Mouse (Mus musculus) forebrain, embryonic 11.5 days (tissue): Measurements from ENCODE around the gene Elmod2. TPM values are rescaled to one million over a fixed set of nuclear protein-coding genes. Genes with fewer than 3 reads are reported as not detected.
"Not testable (repeated sequence)": the region's sequence is repeated elsewhere in the genome, so short reads cannot be mapped to it uniquely, and the experiment has no call there.

Source experiments
- ATAC-seq: fragments of 200-750 bp; cut with Nextera tagmentation; replicated peaks from 2 replicates; pipeline ENCODE4 v1.8.0; 2017; ENCODE audit warnings: moderate TSS enrichment; ENCODE audit not compliant: low FRiP score
- DNase-seq: peaks from one replicate; pipeline ENCODE4 v3.0.0-alpha.2; 2017; ENCODE audit warnings: low spot score
- H3K27ac ChIP-seq: fragments of 300-500 bp; sonication (generic); 2 replicates; pipeline ENCODE4 v1.5.1; 2014; ENCODE audit warnings: low read depth, low read length
- H3K27me3 ChIP-seq: fragments of 300-500 bp; sonication (generic); 2 replicates; pipeline ENCODE4 v1.6.1; 2014; ENCODE audit warnings: mild to moderate bottlenecking, low read length, mixed read lengths; ENCODE audit not compliant: control insufficient read depth, insufficient read depth
- H3K36me3 ChIP-seq: fragments of 300-500 bp; sonication (generic); 2 replicates; pipeline ENCODE4 v1.6.1; 2014; ENCODE audit warnings: mild to moderate bottlenecking, low read length, moderate library complexity, mixed read lengths; ENCODE audit not compliant: control insufficient read depth, insufficient read depth
- H3K4me1 ChIP-seq: fragments of 300-500 bp; sonication (generic); replicated peaks from 2 replicates; pipeline ENCODE4 v1.6.1; 2014; ENCODE audit warnings: low read length, mixed read lengths; ENCODE audit not compliant: control insufficient read depth, insufficient read depth
- H3K4me2 ChIP-seq: fragments of 300-500 bp; sonication (generic); 2 replicates; pipeline ENCODE4 v1.6.1; 2014; ENCODE audit warnings: low read depth, mild to moderate bottlenecking, low read length, moderate library complexity, mixed read lengths; ENCODE audit not compliant: severe bottlenecking
- H3K4me3 ChIP-seq: fragments of 300-500 bp; sonication (generic); 2 replicates; pipeline ENCODE4 v1.5.1; 2014; ENCODE audit warnings: low read depth, low read length
- H3K9ac ChIP-seq: fragments of 300-500 bp; sonication (generic); 2 replicates; pipeline ENCODE4 v1.6.1; 2014; ENCODE audit warnings: low read length
- H3K9me3 ChIP-seq: fragments of 300-500 bp; sonication (generic); 2 replicates; pipeline ENCODE4 v1.6.1; 2016; ENCODE audit warnings: low read length, mixed read lengths; ENCODE audit not compliant: control insufficient read depth
- WGBS: fragments of 180-500 bp; shearing (Covaris S2); extraction: QIAGEN DNeasy Blood & Tissue Kit; methylation state at CpG from one replicate; pipeline ENCODE4 v1.1.7; 2014; 5-methylcytosine and 5-hydroxymethylcytosine counted together
- polyA plus RNA-seq: library from polyadenylated mRNA; unstranded; fragments of >200 nt; fragmentation: Nextera tagmentation; extraction: Ambion mirVana; gene quantifications from 2 replicates; pipeline ENCODE4 v1.2.1, GENCODE M21; 2014

Gene Elmod2
- polyA plus RNA-seq, 1 experiment from 2014 or later, result 33.8 TPM

DNA sequence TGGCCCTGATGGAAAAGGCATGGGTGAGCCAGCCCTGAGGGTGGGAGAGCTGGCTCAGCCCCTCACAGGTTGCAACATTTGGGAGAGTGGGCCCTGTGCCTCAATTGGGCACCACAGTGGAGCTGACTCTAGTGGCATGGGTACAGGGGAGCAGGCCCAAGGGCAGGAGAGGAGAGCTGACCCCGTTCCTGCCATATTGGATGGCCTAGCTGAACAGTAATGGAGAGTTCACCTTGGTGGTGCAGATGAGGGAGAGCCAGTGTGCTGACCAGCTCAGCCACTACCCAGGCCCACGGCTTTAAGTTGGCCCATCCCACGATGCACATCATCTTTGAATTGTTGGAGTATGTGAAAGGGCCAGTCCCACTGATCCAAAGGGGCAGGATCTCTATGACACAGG is 9.8 kb upstream of the Elmod2 start:
- 80% methylated on average over 3 of the region's 3 CpGs for WGBS
- Histone ChIP-seq H3K27ac (no peak overlapping the region), H3K4me2 (no peak overlapping the region), H3K4me1 (no peaks in the 10 kb centered on the region), H3K4me3 (no peak overlapping the region), H3K27me3 (no peaks in the 10 kb centered on the region), H3K9me3 (no peaks in the 10 kb centered on the region), H3K9ac (no peak overlapping the region), H3K36me3 (no peaks in the 10 kb centered on the region)
- ATAC-seq (no peak), DNase-seq (no peak)

DNA sequence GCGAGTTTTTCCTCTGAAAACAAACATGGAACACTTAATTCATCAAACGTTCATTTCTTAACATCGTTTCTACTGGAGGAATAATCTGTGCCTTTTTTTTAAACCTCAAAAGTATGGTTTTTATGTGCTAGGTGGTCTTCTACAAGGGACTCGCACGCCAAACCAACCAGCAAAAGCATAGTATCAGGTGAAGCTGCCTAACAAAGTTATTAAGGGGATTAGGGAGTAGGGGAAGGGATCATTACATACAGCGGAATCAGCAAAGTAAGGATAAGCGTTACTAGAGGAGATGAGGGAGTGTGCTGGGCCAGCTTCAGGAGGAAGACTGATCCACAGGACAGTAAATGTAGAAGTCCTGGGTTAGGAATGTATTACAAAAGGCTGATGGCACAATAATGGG is 578 bp upstream of the Elmod2 start:
- WGBS, result 5% methylated on average over 7 of the region's 7 CpGs
- no peak overlapping the region for H3K27ac ChIP-seq
- peaks cover 2% of the 10 kb centered on the region; the same call in 1 of the 2 replicates for H3K4me1 ChIP-seq
- peak; percentile 14; the same call in 1 of the 2 replicates for ATAC-seq
- H3K27me3 ChIP-seq, result no peaks in the 10 kb centered on the region
- no peaks in the 10 kb centered on the region for H3K36me3 ChIP-seq
- H3K9ac ChIP-seq, result peak overlapping the region; percentile 46; the same call in 1 of the 2 replicates
- DNase-seq, result no peak
- no peaks in the 10 kb centered on the region for H3K9me3 ChIP-seq
- peak overlapping the region; percentile 86 for H3K4me2 ChIP-seq
- H3K4me3 ChIP-seq, result peak overlapping the region; percentile 88

GRCm38 (mm10) chr8:83331567-83331898 is 753 bp downstream of the Elmod2 start:
- 10% methylated on average over 7 of the region's 7 CpGs for WGBS
- Histone ChIP-seq H3K4me3 (peak overlapping the region; percentile 88), H3K4me1 (peaks cover 2% of the 10 kb centered on the region; the same call in 1 of the 2 replicates), H3K9me3 (no peaks in the 10 kb centered on the region), H3K27me3 (no peaks in the 10 kb centered on the region), H3K4me2 (peak overlapping the region; percentile 86), H3K9ac (peak overlapping the region; percentile 88), H3K27ac (no peak overlapping the region), H3K36me3 (no peaks in the 10 kb centered on the region)
- DNase-seq, result no peak
- peak; percentile 3; the same call in 1 of the 2 replicates for ATAC-seq

DNA sequence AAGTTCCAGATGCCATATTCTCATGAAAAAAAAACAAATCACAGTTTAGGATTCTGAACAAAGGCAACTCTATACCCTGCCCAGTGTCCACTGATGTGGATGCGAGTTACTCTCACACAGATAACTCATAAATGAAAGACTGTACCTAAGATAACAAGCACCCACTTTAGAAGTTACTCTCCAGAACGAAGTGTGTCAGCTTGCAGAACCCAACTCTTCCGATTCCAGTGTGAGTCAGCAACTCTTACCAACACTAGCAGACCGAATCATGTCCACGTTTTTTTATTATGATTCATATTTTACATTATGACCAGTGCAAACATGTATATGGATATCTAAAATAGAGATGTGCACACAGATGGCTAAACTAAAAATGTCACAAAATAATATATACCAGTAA is 4.4 kb downstream of the Elmod2 start:
- H3K27ac ChIP-seq, result no peak overlapping the region
- ATAC-seq, result no peak
- peaks cover under 1% of the 10 kb centered on the region; the same call in 1 of the 2 replicates for H3K4me1 ChIP-seq
- H3K9ac ChIP-seq, result no peak overlapping the region
- WGBS, result 90% methylated on average over 5 of the region's 5 CpGs
- no peaks in the 10 kb centered on the region for H3K9me3 ChIP-seq
- no peak for DNase-seq
- no peaks in the 10 kb centered on the region for H3K36me3 ChIP-seq
- H3K27me3 ChIP-seq, result no peaks in the 10 kb centered on the region
- no peak overlapping the region for H3K4me2 ChIP-seq
- no peak overlapping the region for H3K4me3 ChIP-seq

- H3K4me3 ChIP-seq, result no peak overlapping the region
- ATAC-seq, result no peak
- no peaks in the 10 kb centered on the region for H3K9me3 ChIP-seq
- no peak overlapping the region for H3K27ac ChIP-seq
- 81% methylated on average over 2 of the region's 2 CpGs for WGBS
- no peaks in the 10 kb centered on the region for H3K4me1 ChIP-seq
- H3K4me2 ChIP-seq, result no peak overlapping the region
- H3K27me3 ChIP-seq, result no peaks in the 10 kb centered on the region
- H3K9ac ChIP-seq, result no peak overlapping the region
- H3K36me3 ChIP-seq, result no peaks in the 10 kb centered on the region
- DNase-seq, result no peak
These were observed 9.2 kb downstream of the Elmod2 start for GRCm38 (mm10) chr8:83323056-83323455.

DNA sequence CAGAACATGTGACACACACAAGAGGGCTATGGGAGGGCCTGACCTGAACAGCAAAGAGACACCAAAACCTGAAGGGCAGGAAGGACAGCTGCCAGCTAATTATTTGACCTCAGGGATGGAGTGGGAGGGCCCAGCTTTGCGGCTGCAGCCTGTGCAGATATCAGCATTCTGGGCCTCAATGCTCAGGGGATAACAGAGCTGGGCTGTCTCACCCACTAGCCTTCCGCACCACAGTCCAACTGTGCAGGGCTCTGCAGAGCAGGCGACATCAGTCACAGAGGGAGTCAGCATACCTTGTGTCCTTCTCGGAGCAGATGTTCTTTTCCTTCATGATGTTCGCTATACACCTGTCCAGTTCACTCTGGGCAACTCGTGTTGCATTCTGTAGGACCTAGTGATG is 9.9 kb downstream of the Elmod2 start:
- H3K36me3 ChIP-seq, result no peaks in the 10 kb centered on the region
- no peaks in the 10 kb centered on the region for H3K27me3 ChIP-seq
- no peak overlapping the region for H3K4me3 ChIP-seq
- no peaks in the 10 kb centered on the region for H3K9me3 ChIP-seq
- no peaks in the 10 kb centered on the region for H3K4me1 ChIP-seq
- no peak overlapping the region for H3K4me2 ChIP-seq
- ATAC-seq (no peak), DNase-seq (no peak)
- no peak overlapping the region for H3K27ac ChIP-seq
- 87% methylated on average over 6 of the region's 6 CpGs for WGBS
- no peak overlapping the region for H3K9ac ChIP-seq

DNA sequence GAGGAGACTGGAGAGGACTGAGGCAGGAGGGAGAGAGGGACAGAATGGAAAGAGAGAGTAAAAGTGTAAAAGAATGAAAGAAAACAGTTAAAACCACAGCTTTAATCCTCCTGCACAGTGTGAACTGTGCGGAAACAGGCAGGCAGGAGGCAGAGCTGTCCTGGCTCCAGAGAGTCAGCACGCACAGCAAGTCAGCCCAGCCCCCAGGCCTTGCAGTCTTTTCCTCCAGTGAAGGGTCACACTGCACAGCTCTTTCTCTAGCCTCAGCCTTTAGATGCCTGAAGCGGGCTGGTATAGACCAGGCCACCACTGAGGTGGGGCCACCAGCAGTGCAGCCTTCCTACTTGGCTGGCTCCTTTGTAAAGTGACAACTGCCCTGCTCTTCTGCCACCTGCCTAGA is 11.7 kb downstream of the Elmod2 start:
- DNase-seq, result no peak

DNA sequence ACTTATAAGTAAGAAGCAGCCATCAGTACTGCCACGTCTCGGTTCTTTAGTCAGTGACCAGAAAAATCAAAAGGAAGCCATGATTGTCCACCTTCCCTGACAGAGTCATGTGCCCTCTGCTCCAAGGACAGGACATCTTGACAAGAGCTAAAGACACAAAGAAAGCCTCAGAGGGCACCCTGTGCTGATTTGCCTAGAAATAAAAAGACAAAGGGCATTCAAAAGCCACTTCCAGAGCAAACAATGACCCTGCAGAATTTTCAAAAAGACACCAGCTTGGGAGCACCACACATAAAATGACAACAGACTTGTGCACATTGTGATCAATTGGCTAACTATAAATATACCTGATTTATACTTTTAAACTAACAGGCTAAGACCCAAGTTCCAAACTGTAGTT is 16.6 kb downstream of the Elmod2 start:
- DNase-seq (no peak), ATAC-seq (no peak)
- H3K27me3 ChIP-seq, result no peaks in the 10 kb centered on the region
- no peaks in the 10 kb centered on the region for H3K36me3 ChIP-seq
- WGBS, result 75% methylated on average over 2 of the region's 2 CpGs
- H3K4me1 ChIP-seq, result no peaks in the 10 kb centered on the region
- no peak overlapping the region for H3K9ac ChIP-seq
- H3K27ac ChIP-seq, result no peak overlapping the region
- no peaks in the 10 kb centered on the region for H3K9me3 ChIP-seq
- H3K4me3 ChIP-seq, result no peak overlapping the region
- H3K4me2 ChIP-seq, result no peak overlapping the region

More for the DNA sequence above, 11.7 kb downstream of the Elmod2 start:
- Histone ChIP-seq H3K27me3 (no peaks in the 10 kb centered on the region), H3K9ac (no peak overlapping the region), H3K27ac (no peak overlapping the region), H3K36me3 (no peaks in the 10 kb centered on the region), H3K4me3 (no peak overlapping the region), H3K9me3 (no peaks in the 10 kb centered on the region), H3K4me1 (no peaks in the 10 kb centered on the region), H3K4me2 (no peak overlapping the region)
- ATAC-seq, result no peak
- WGBS, result 22% methylated on average over 3 of the region's 3 CpGs

DNA sequence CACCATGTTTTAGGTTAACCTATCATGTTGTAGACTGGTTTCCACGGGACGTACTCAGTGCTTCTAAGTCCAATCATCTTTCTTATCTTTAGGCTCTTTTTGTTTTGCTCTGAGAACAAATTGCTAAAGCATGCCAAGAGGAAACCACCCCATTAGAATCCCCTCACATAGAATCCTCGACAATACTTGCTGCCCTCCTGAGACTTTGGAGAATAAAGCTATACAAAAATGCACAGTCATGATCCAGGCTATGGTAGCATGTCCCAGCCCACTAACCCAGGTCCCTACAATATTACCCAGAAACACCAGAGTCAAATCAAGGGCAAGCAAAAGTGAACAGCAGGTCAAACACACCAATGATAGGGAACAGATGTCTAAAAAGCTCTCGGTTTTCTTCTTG is 17.2 kb downstream of the Elmod2 start:
- not testable (repeated sequence) for ATAC-seq, H3K9me3 ChIP-seq, DNase-seq, H3K36me3 ChIP-seq, H3K4me3 ChIP-seq, H3K27ac ChIP-seq, H3K4me2 ChIP-seq, H3K27me3 ChIP-seq, H3K4me1 ChIP-seq, H3K9ac ChIP-seq
- 85% methylated on average over 4 of the region's 4 CpGs for WGBS
